Mouse (Mus musculus): ENCODE measurements around the gene Sp3.

GRCm38 (mm10) chr2:72979659-72980071 is 581 bp downstream of the Sp3 start:
- TF ChIP-seq CTCF (IDR thresholded peaks at IDR 0.05) (0 out of 2 replicates have a peak, but pooled peaks have one; percentile 2), EP300 (IDR thresholded peaks at IDR 0.05) (no peak)
